Comparison of ENCODE assay signal across 16 mouse cellular contexts in genomic region chr2:152000735-152001134, GRCm38 (mm10). TPM values are rescaled to one million over a fixed set of nuclear protein-coding genes. Genes with fewer than 3 reads are reported as not detected.
A peak's percentile ranks its signal among the peaks of the same experiment; 100 is the strongest.
DNase-seq lines count a peak whose midpoint lies in the region; ATAC-seq and TF ChIP-seq lines count a peak whose summit lies in the region.
"Had no signal": no experiment of that assay in that cellular context is flagged by ENCODE, and none has a peak within 500 bp of the region (broad histone marks: within the 10 kb centered on the region; RNA-seq: fewer than 3 reads in every experiment).

No protein-coding gene starts in this region.

- H3K4me3 ChIP-seq in gastrocnemius, adult 2 months, result no peak overlapping the region
- H3K4me3 ChIP-seq in E14TG2a.4 (replicated peaks; ENCODE audit: low read length), result 0 out of 2 replicates have a peak overlapping the region, but pooled peaks have one; percentile 70
- no peak overlapping the region for H3K4me3 ChIP-seq in hindbrain, postnatal 0 days (ENCODE audit: low read length)
- no peak overlapping the region for H3K4me3 ChIP-seq in intestine, postnatal 0 days (ENCODE audit: low read depth, low read length)
- H3K4me3 ChIP-seq: heart, embryonic 15.5 days had no signal

- ATAC-seq in hindbrain, postnatal 0 days, result peak; percentile 32; the same call in 1 of the 2 replicates
- no peak for ATAC-seq in intestine, postnatal 0 days
- ATAC-seq: forebrain, postnatal 0 days had no signal

- H3K27ac ChIP-seq in gastrocnemius, adult 2 months, result no peak overlapping the region
- H3K27ac ChIP-seq in hindbrain, postnatal 0 days, result no peak overlapping the region
- no peak overlapping the region for H3K27ac ChIP-seq in intestine, postnatal 0 days (ENCODE audit: low read depth, low read length)
- H3K27ac ChIP-seq: heart, embryonic 15.5 days had no signal

- WGBS in hindbrain, postnatal 0 days, result 46% methylated on average over 6 of the region's 6 CpGs
- WGBS in intestine, postnatal 0 days, result 72% methylated on average over 6 of the region's 6 CpGs

- no peaks in the 10 kb centered on the region for H3K36me3 ChIP-seq in E14TG2a.4 (ENCODE audit: insufficient read depth, low read length)
- H3K36me3 ChIP-seq in hindbrain, postnatal 0 days (ENCODE audit: insufficient read depth, low read length), result no peaks in the 10 kb centered on the region
- no peaks in the 10 kb centered on the region for H3K36me3 ChIP-seq in intestine, postnatal 0 days (ENCODE audit: control insufficient read depth, insufficient read depth)
- H3K36me3 ChIP-seq: heart, embryonic 15.5 days had no signal

- H3K9ac ChIP-seq in hindbrain, postnatal 0 days (replicated peaks; ENCODE audit: low read length), result no peak overlapping the region
- H3K9ac ChIP-seq in intestine, postnatal 0 days (ENCODE audit: low read depth, low read length), result no peak overlapping the region
- H3K9ac ChIP-seq: forebrain, postnatal 0 days; heart, embryonic 15.5 days; lung, embryonic 14.5 days had no signal

- peaks cover 30% of the 10 kb centered on the region for H3K27me3 ChIP-seq in E14TG2a.4 (ENCODE audit: insufficient read depth, low read length)
- peaks cover 8% of the 10 kb centered on the region; the same call in 1 of the 2 replicates for H3K27me3 ChIP-seq in hindbrain, postnatal 0 days (ENCODE audit: insufficient read depth, low read length)
- no peaks in the 10 kb centered on the region for H3K27me3 ChIP-seq in intestine, postnatal 0 days (replicated peaks; ENCODE audit: control insufficient read depth, insufficient read depth, low read length)

- H3K4me2 ChIP-seq in hindbrain, postnatal 0 days (ENCODE audit: low read depth, low read length), result no peak overlapping the region
- no peak overlapping the region for H3K4me2 ChIP-seq in intestine, postnatal 0 days (replicated peaks; ENCODE audit: low read depth)
- H3K4me2 ChIP-seq: heart, embryonic 15.5 days; lung, embryonic 14.5 days had no signal

- intact Hi-C loops in gastrocnemius, adult 2 months (cut with DNase I), result no loop called here
- intact Hi-C loops in gastrocnemius, postnatal 36 days (cut with DNase I), result no loop called here

- TF ChIP-seq CTCF in gastrocnemius, adult 2 months (IDR thresholded peaks at IDR 0.05), result no peak
- no peak for TF ChIP-seq CTCF in E14TG2a.4 (conservative IDR thresholded peaks at IDR 0.05; ENCODE audit: low read length)
- no peak for TF ChIP-seq CTCF in hindbrain, postnatal 0 days (IDR thresholded peaks at IDR 0.05; ENCODE audit: low read depth)
- TF ChIP-seq CTCF in intestine, postnatal 0 days (IDR thresholded peaks at IDR 0.05; ENCODE audit: low read depth), result no peak

- no peaks in the 10 kb centered on the region for H3K9me3 ChIP-seq in E14TG2a.4 (ENCODE audit: low read length)
- H3K9me3 ChIP-seq in hindbrain, postnatal 0 days (ENCODE audit: low read length), result no peaks in the 10 kb centered on the region
- H3K9me3 ChIP-seq in intestine, postnatal 0 days (ENCODE audit: control insufficient read depth), result no peaks in the 10 kb centered on the region
- H3K9me3 ChIP-seq: heart, embryonic 15.5 days had no signal

- peak; percentile 13 for DNase-seq in gastrocnemius, adult 2 months
- DNase-seq in gastrocnemius, postnatal 36 days, result no peak
- peak; percentile 48 to 69 for DNase-seq in kidney, postnatal 4 days
- no peak for DNase-seq in kidney, postnatal 14 days
- no peak for DNase-seq in hindbrain, postnatal 0 days (ENCODE audit: low spot score)
- no peak for DNase-seq in left cerebral cortex, adult 11 months (ENCODE audit: low spot score)
- DNase-seq: adrenal gland, postnatal 25 days; cerebellum, adult 18-20 months; cerebellum, postnatal 36 days; forebrain, postnatal 0 days; heart, adult 18-20 months; lung, embryonic 14.5 days; lung, postnatal 4 days had no signal

- H3K4me1 ChIP-seq in E14TG2a.4 (replicated peaks; ENCODE audit: low read depth, low read length), result peaks cover 80% of the 10 kb centered on the region
- no peaks in the 10 kb centered on the region for H3K4me1 ChIP-seq in hindbrain, postnatal 0 days (ENCODE audit: insufficient read depth, low read length)
- H3K4me1 ChIP-seq in intestine, postnatal 0 days (replicated peaks; ENCODE audit: control insufficient read depth, insufficient read depth, low read length), result 0 out of 2 replicates have a peak, but pooled peaks cover 4% of the 10 kb centered on the region

RNA-seq across cellular contexts. Expression of gene Slc52a3, which starts 4.4 kb away (rescaled TPM):
- total RNA-seq in gastrocnemius, adult 2 months (2021), result 1 to 10 TPM in 1 of 2 experiments, under 1 TPM in 1; 0.69 to 1.6 TPM
- under 1 TPM; 0.36 to 0.91 TPM for total RNA-seq in gastrocnemius, postnatal 36 days (2021)
- total RNA-seq in hindbrain, postnatal 0 days (2014; rRNA removed), result 2.7 and 3.1 TPM in 2 replicates
- polyA plus RNA-seq in hindbrain, postnatal 0 days (2015; fragmentation: Nextera tagmentation; extraction: Ambion mirVana), result 2.6 and 2.7 TPM in 2 replicates
- polyA plus RNA-seq in intestine, postnatal 0 days (2015; fragmentation: Nextera tagmentation; extraction: Ambion mirVana), result 15.7 and 15.8 TPM in 2 replicates

RNA-seq across cellular contexts. Expression of gene Fam110a, which starts 20.7 kb away (rescaled TPM):
- 1 to 10 TPM; 1.8 to 2.6 TPM for total RNA-seq in gastrocnemius, adult 2 months (2021)
- total RNA-seq in gastrocnemius, postnatal 36 days (2021), result 1 to 10 TPM; 2.5 to 2.6 TPM
- 25.4 and 27.3 TPM in 2 replicates for total RNA-seq in hindbrain, postnatal 0 days (2014; rRNA removed)
- 35.8 and 36.5 TPM in 2 replicates for polyA plus RNA-seq in hindbrain, postnatal 0 days (2015; fragmentation: Nextera tagmentation; extraction: Ambion mirVana)
- 14.5 and 14.9 TPM in 2 replicates for polyA plus RNA-seq in intestine, postnatal 0 days (2015; fragmentation: Nextera tagmentation; extraction: Ambion mirVana)

Comparison
In these comparisons a context has a peak if more than half of its experiments do, and no peak if none do; other contexts are left out.
1. DNase-seq: peak in gastrocnemius, adult 2 months (single experiment) and kidney, postnatal 4 days (2 of 2); none in gastrocnemius, postnatal 36 days (0 of 2), kidney, postnatal 14 days (single experiment), hindbrain, postnatal 0 days (single experiment) and left cerebral cortex, adult 11 months (single experiment).